Mouse (Mus musculus) midbrain, embryonic 16.5 days (tissue): ENCODE measurements around the gene Tnfrsf12a. TPM values are rescaled to one million over a fixed set of nuclear protein-coding genes. Genes with fewer than 3 reads are reported as not detected.

Experiments used
- ATAC-seq: fragments of 200-750 bp; cut with Nextera tagmentation; 2 replicates; pipeline ENCODE4 v1.8.0; 2017; ENCODE audit warnings: moderate TSS enrichment
- H3K27ac ChIP-seq: fragments of 300-500 bp; sonication (generic); 2 replicates; pipeline ENCODE4 v1.5.1; 2014; ENCODE audit warnings: mild to moderate bottlenecking, low read length, mixed read lengths
- H3K27me3 ChIP-seq: fragments of 300-500 bp; sonication (generic); 2 replicates; pipeline ENCODE4 v1.6.1; 2014; ENCODE audit warnings: low read depth, low read length, mixed read lengths; ENCODE audit not compliant: control insufficient read depth, insufficient read depth
- H3K36me3 ChIP-seq: fragments of 300-500 bp; sonication (generic); 2 replicates; pipeline ENCODE4 v1.6.1; 2014; ENCODE audit warnings: mild to moderate bottlenecking, low read length, moderate library complexity, mixed read lengths; ENCODE audit not compliant: control insufficient read depth, insufficient read depth
- H3K4me1 ChIP-seq: fragments of 300-500 bp; sonication (generic); 2 replicates; pipeline ENCODE4 v1.6.1; 2014; ENCODE audit warnings: mild to moderate bottlenecking, low read length, mixed read lengths; ENCODE audit not compliant: control insufficient read depth, insufficient read depth
- H3K4me2 ChIP-seq: fragments of 300-500 bp; sonication (generic); 2 replicates; pipeline ENCODE4 v1.6.1; 2014; ENCODE audit warnings: mild to moderate bottlenecking, low read length, mixed read lengths
- H3K4me3 ChIP-seq: fragments of 300-500 bp; sonication (generic); 2 replicates; pipeline ENCODE4 v1.5.1; 2014; ENCODE audit warnings: low read depth, mild to moderate bottlenecking, low read length, moderate library complexity, mixed read lengths
- H3K9ac ChIP-seq: fragments of 300-500 bp; sonication (generic); 2 replicates; pipeline ENCODE4 v1.6.1; 2014; ENCODE audit warnings: low read depth, low read length, mixed read lengths
- H3K9me3 ChIP-seq: fragments of 300-500 bp; sonication (generic); replicated peaks from 2 replicates; pipeline ENCODE4 v1.6.1; 2014; ENCODE audit warnings: mild to moderate bottlenecking, low read length, mixed read lengths; ENCODE audit not compliant: control insufficient read depth, poor library complexity, severe bottlenecking
- whole genome bisulfite sequencing: fragments of 180-500 bp; shearing (Covaris S2); extraction: QIAGEN DNeasy Blood & Tissue Kit; methylation state at CpG from one replicate; pipeline ENCODE4 v1.1.7; 2014; 5-methylcytosine and 5-hydroxymethylcytosine counted together
- polyA plus RNA-seq: library from polyadenylated mRNA; unstranded; fragments of >200 nt; fragmentation: Nextera tagmentation; extraction: Ambion mirVana; gene quantifications from 2 replicates; pipeline ENCODE4 v1.2.1, GENCODE M21; 2015

The Tnfrsf12a gene
- polyA plus RNA-seq, 1 experiment from 2014 or later, result 2.5 TPM

DNA sequence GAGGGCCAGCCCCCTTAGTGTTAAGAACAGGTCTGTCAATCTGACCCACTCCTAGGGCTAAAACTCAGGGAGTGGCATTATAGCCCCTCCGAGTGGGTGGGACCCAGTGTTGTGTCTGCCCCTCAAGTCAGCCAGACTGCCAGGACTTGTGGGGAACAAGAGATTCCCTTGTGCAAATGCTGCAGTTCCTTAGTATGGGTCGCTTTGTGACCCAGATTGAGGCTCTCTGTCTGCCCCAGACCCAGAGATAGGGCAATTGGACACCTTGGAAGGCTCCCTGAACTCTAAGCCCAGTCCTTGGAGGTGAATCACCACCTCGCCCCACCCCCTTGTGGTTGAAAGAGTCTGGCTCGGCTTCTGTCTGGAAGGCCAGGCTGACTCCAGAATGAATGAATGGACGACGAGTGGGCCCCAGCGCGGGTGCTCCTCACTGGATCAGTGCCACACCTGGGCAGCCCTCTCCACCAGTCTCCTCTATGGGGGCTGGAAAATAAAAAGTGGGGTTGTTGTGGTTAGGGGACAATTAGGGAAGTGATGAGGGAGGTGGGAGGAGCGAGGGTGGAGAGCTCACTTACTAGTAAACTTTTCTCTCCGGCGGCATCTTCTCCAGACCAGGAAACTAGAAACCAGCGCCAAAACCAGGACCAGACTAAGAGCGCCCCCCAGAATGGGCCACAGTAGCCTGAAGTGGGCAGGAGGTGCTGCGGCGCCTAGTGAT is 1.5 kb downstream of the Tnfrsf12a start:
- Histone ChIP-seq H3K27me3 (peaks cover 28% of the 10 kb centered on the region), H3K36me3 (no peaks in the 10 kb centered on the region)
- no peak for ATAC-seq

DNA sequence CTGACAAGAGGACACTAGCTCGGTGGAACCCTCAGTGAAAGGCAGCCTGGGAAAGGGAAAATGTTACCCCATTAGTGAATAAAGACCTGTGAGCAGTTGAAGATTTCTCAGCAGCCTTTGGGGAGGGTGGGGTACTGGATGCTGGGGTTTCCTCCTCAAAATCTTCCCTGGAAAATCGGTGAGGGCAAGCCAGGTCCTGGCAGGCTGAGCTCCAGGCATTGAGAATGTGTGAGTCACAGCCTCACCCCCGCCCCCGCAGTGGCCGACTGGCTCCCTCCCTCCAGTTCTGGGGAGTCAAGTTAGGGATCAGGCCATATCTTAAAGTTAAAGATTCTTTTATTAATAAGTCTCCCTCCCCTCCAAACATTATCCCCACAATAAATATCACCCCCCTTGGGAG is 2.1 kb downstream of the Tnfrsf12a start:
- Histone ChIP-seq H3K27me3 (peaks cover 22% of the 10 kb centered on the region), H3K4me1 (peaks cover 35% of the 10 kb centered on the region), H3K4me3 (no peak overlapping the region), H3K9me3 (no peaks in the 10 kb centered on the region), H3K27ac (no peak overlapping the region), H3K9ac (no peak overlapping the region), H3K36me3 (no peaks in the 10 kb centered on the region), H3K4me2 (no peak overlapping the region)
- WGBS, result 62% methylated on average over 5 of the region's 5 CpGs
- ATAC-seq, result no peak

More for the DNA sequence above, 1.5 kb downstream of the Tnfrsf12a start:
- H3K9me3 ChIP-seq, result no peaks in the 10 kb centered on the region
- 13% methylated on average over 15 of the region's 15 CpGs for WGBS
- H3K4me2 ChIP-seq, result peak overlapping the region; percentile 75; the same call in 1 of the 2 replicates
- peaks cover 35% of the 10 kb centered on the region for H3K4me1 ChIP-seq
- no peak overlapping the region for H3K27ac ChIP-seq
- H3K4me3 ChIP-seq, result peak overlapping the region; percentile 43; the same call in 1 of the 2 replicates
- no peak overlapping the region for H3K9ac ChIP-seq

- 39% methylated on average over 9 of the region's 9 CpGs for WGBS
- 0 out of 2 replicates have a peak, but pooled peaks cover 2% of the 10 kb centered on the region for H3K36me3 ChIP-seq
- H3K27ac ChIP-seq, result peak overlapping the region; percentile 87; the same call in 1 of the 2 replicates
- peak overlapping the region; percentile 67 for H3K4me3 ChIP-seq
- H3K27me3 ChIP-seq, result peaks cover 14% of the 10 kb centered on the region
- H3K4me1 ChIP-seq, result peaks cover 35% of the 10 kb centered on the region
- no peaks in the 10 kb centered on the region for H3K9me3 ChIP-seq
- H3K4me2 ChIP-seq, result peak overlapping the region; percentile 59
- peak; percentile 9 for ATAC-seq
- H3K9ac ChIP-seq, result peak overlapping the region; percentile 80
Measured at GRCm38 (mm10) chr17:23674271-23674952, 2.9 kb downstream of the Tnfrsf12a start.

- H3K27me3 ChIP-seq, result peaks cover 11% of the 10 kb centered on the region
- H3K9ac ChIP-seq, result peak within 1 kb of the TSS; percentile 80
- H3K27ac ChIP-seq, result peak within 1 kb of the TSS; percentile 87
- peaks cover 35% of the 10 kb centered on the region for H3K4me1 ChIP-seq
- WGBS, result under 1% methylated on average over 45 of the region's 45 CpGs
- H3K9me3 ChIP-seq, result no peaks in the 10 kb centered on the region
- peaks cover 5% of the 10 kb centered on the region; the same call in 1 of the 2 replicates for H3K36me3 ChIP-seq
- peak within 1 kb of the TSS; percentile 59 for H3K4me2 ChIP-seq
- peak; percentile 96 for ATAC-seq
- peak within 1 kb of the TSS; percentile 67 for H3K4me3 ChIP-seq
Measured at GRCm38 (mm10) chr17:23673424-23674073, 3.7 kb downstream of the Tnfrsf12a start, which contains the start of the genes Hcfc1r1 and Thoc6. Hcfc1r1 (plus strand) TSS chr17:23673596. Thoc6 (minus strand) TSS chr17:23673882.

- peaks cover 35% of the 10 kb centered on the region for H3K4me1 ChIP-seq
- 69% methylated on average over 3 of the region's 3 CpGs for WGBS
- peaks cover 5% of the 10 kb centered on the region; the same call in 1 of the 2 replicates for H3K36me3 ChIP-seq
- peak; percentile 0; the same call in 1 of the 2 replicates for ATAC-seq
- peaks cover 11% of the 10 kb centered on the region for H3K27me3 ChIP-seq
- no peaks in the 10 kb centered on the region for H3K9me3 ChIP-seq
- H3K27ac ChIP-seq, result no peak overlapping the region; the same call in 1 of the 2 replicates
- peak overlapping the region; percentile 80 for H3K9ac ChIP-seq
- H3K4me2 ChIP-seq, result peak overlapping the region; percentile 59
- H3K4me3 ChIP-seq, result peak overlapping the region; percentile 67
Measured at GRCm38 (mm10) chr17:23672761-23673160, 4.5 kb downstream of the Tnfrsf12a start.

- no peak overlapping the region for H3K9ac ChIP-seq
- H3K4me3 ChIP-seq, result no peak overlapping the region
- peaks cover 24% of the 10 kb centered on the region for H3K4me1 ChIP-seq
- peaks cover 9% of the 10 kb centered on the region for H3K36me3 ChIP-seq
- no peaks in the 10 kb centered on the region for H3K9me3 ChIP-seq
- H3K27ac ChIP-seq, result no peak overlapping the region
- 94% methylated on average over 3 of the region's 3 CpGs for WGBS
- H3K27me3 ChIP-seq, result peaks cover 11% of the 10 kb centered on the region
- H3K4me2 ChIP-seq, result no peak overlapping the region
- ATAC-seq, result no peak
Measured at GRCm38 (mm10) chr17:23671519-23671918, 5.7 kb downstream of the Tnfrsf12a start.

DNA sequence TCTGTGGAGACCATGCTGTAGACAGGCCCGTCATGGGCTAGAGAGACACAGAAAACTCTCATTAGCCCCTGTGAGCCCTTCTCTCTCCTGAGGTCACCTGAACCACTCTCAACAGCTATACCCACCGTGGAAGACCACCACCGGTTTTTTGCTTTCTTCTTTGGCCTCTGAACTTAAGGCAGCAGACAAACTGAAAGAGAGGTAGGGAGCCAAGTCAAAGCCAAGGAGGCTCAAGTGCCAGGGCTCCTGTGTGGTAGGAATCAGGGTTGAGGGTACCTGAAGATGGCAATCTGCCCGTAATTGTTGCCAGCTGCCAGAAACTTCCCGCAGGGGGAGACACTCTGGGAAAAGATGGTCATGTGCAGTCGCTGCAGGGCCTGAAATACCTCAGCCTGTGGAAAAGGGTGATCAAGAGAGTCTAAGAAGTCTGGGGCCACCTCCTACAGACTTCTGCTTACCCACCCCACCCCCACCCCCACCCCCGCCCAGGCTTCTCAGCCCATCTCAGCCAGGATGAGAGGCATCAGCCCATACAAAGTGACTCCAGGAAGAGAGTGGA is 6.7 kb downstream of the Tnfrsf12a start:
- Histone ChIP-seq H3K9ac (no peak overlapping the region), H3K27ac (no peak overlapping the region), H3K4me1 (peaks cover 15% of the 10 kb centered on the region), H3K4me3 (no peak overlapping the region), H3K4me2 (no peak overlapping the region), H3K27me3 (peaks cover 3% of the 10 kb centered on the region), H3K36me3 (peaks cover 9% of the 10 kb centered on the region), H3K9me3 (no peaks in the 10 kb centered on the region)
- 89% methylated on average over 6 of the region's 7 CpGs for WGBS
- no peak for ATAC-seq

GRCm38 (mm10) chr17:23665511-23665910 is 11.8 kb downstream of the Tnfrsf12a start:
- no peaks in the 10 kb centered on the region for H3K4me1 ChIP-seq
- H3K4me3 ChIP-seq, result no peak overlapping the region
- no peaks in the 10 kb centered on the region for H3K9me3 ChIP-seq
- no peak overlapping the region for H3K9ac ChIP-seq
- 85% methylated on average over 14 of the region's 14 CpGs for WGBS
- ATAC-seq, result 0 out of 2 replicates have a peak, but pooled peaks have one; percentile 12
- H3K4me2 ChIP-seq, result no peak overlapping the region
- no peak overlapping the region for H3K27ac ChIP-seq
- peaks cover 21% of the 10 kb centered on the region for H3K27me3 ChIP-seq
- H3K36me3 ChIP-seq, result peaks cover 9% of the 10 kb centered on the region
